Mouse (Mus musculus): ENCODE data around the gene Plppr3. TPM values are rescaled to one million over a fixed set of nuclear protein-coding genes. Genes with fewer than 3 reads are reported as not detected.

Gene Plppr3
- total RNA-seq, 1 experiment from 2014 or later = 0.93 TPM

GRCm38 (mm10) chr10:79900951-79901410 lies 26.5 kb upstream of the Plppr3 start:
- peak; percentile 59 for DNase-seq

GRCm38 (mm10) chr10:79897316-79898245 lies 23.1 kb upstream of the Plppr3 start:
- peak; percentile 35 for DNase-seq

GRCm38 (mm10) chr10:79896814-79897213 lies 22.4 kb upstream of the Plppr3 start:
- no peak for DNase-seq

DNA sequence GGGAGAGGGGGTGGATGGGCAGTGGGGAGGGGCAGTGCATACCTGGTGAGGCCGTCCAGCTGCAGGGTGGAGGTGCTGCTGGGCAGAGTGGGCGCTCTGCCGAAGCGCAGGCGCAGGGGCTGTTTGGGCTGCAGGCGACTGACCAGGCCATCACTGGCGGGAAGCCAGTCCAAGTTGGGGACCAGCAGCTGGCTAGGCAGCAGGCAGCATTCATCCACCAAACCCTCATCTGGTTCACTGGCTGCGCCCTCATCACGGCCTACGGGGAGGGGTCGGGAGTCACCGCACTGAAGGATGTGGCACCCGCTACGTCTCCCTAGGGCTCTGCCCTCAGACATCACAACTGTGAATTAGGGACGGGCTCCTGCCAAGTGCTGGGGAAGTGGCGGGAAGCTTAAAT lies 21.9 kb upstream of the Plppr3 start:
- peak; percentile 26 for DNase-seq

- DNase-seq = peak; percentile 90
These were observed 18.2 kb upstream of the Plppr3 start for GRCm38 (mm10) chr10:79892451-79893118.

DNA sequence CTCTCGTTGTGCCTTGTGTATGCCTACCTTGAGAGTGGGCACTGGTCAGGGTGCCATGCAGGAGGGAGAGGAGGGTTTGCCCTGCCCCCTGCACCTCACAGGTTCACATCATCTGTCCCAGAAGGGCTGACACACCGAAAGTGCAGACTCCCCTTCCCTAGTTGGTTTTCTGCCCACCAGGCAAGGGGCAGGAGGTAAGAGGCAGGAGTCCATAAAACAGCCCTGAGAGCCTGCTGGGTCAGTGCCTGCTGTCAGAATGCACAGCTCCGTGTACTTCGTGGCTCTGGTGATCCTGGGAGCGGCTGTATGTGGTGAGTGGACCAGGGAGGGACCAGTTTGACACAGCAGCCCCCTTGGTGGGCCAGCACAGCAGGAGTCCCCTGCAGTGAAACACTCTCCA lies 16.2 kb upstream of the Plppr3 start, which contains the start of gene Cfd:
Cfd (plus strand) TSS at position 184 of the 400 bp plus-strand sequence.
- peak; percentile 46 for DNase-seq

DNA sequence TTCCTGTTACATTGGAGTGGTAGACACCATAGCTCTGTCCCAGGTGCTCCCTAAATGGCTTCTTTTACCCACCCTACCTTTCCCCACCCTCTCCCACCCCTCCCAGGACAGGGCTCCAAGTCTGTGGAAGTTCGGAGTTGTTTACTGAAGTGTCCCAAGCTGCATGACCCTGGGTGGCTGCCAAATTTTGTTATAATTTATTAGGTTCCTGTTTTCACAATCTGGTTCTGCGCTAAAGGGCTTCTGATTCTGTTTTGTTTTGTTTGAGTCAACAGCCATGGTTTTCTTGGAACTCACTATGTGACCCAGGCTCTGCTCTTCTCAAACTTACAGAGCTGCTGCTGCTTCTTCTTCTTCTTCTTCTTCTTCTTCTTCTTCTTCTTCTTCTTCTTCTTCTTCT lies 15.0 kb upstream of the Plppr3 start:
- DNase-seq = peak; percentile 77

- DNase-seq = no peak
These were observed 12.2 kb upstream of the Plppr3 start for GRCm38 (mm10) chr10:79886611-79887010.

- no peak for DNase-seq
These were observed 11.6 kb upstream of the Plppr3 start, which contains the start of gene Elane for GRCm38 (mm10) chr10:79886054-79886453. Gene Elane, plus strand, starts transcription at chr10:79886247.

DNA sequence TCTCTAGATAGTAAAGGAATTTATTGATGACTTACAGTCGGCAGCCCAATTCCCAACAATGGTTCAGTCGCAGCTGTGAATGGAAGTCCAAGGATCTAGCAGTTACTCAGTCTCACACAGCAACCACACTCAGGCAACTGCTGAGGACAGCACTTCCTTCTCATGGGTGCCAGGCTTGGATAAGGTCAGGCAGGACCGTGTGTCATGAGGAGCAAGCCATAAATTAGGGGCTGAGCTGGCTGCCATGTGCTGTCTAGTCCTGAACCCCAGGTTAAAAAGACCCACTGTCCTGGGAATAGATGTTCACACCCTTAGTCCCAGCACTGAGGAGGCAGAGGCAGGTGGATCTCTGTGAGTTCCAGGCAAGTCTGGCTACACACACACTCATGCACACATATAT lies 10.5 kb upstream of the Plppr3 start:
- DNase-seq = peak; percentile 48

GRCm38 (mm10) chr10:79884446-79884845 lies 10.0 kb upstream of the Plppr3 start:
- peak; percentile 88 for DNase-seq

DNA sequence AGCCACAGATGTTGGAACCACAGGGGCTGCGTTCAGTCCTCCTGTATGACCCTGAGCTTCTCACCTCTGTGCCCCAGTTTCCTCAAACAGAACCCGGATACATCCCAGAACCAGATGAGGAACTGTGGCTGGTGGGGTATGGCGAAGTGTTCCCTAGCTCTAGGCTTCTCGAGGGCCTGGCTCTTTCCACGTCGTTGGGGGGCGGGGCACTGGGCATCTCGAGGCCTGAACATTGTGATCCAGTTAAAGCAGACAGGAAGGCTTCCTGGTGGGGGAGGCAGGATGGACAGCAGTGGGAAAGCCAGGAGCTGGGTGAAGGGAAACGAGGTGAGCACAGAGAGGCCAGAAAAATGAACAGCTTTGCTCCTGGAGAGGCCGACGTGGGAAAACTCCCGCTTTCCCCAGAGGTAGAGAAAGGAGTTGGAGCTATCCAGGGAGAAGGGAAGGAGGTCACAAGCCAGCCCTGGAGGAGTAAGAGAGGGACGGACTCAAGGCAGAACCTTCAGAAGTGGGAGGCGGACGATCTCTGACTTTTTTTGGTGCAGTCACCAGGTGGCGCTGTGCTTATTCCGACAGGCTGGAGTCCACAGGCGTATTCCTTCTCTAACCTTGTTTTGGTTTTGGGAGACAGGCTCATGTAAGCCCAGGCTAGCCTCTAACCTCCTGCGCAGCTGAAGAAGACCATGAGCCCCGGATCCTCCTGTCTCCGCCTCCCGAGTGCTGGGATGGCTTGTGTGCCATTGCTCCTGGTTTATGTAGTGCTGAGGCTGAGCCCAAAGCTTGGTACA lies 9.1 kb upstream of the Plppr3 start:
- DNase-seq = peak; percentile 89

DNA sequence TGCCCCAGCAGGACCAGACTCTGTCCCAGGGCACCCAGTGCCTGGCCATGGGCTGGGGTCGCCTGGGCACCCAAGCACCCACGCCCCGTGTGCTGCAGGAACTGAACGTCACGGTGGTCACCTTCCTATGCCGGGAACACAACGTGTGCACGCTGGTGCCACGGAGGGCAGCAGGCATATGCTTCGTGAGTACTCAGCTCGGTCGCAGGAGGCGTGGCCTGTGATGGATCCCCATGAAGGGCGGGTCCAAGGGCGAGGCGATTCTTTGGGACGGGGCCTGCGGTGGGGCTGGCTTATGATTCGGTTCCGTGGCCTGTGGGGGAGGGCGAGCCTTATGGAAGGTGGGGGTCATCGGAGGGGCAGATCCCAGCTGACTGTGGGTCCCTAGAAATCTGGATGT lies 7.5 kb upstream of the Plppr3 start:
- peak; percentile 59 for DNase-seq

- no peak for DNase-seq
These were observed 6.3 kb upstream of the Plppr3 start for GRCm38 (mm10) chr10:79880721-79881120.

GRCm38 (mm10) chr10:79879527-79879926 lies 5.1 kb upstream of the Plppr3 start:
- no peak for DNase-seq

DNA sequence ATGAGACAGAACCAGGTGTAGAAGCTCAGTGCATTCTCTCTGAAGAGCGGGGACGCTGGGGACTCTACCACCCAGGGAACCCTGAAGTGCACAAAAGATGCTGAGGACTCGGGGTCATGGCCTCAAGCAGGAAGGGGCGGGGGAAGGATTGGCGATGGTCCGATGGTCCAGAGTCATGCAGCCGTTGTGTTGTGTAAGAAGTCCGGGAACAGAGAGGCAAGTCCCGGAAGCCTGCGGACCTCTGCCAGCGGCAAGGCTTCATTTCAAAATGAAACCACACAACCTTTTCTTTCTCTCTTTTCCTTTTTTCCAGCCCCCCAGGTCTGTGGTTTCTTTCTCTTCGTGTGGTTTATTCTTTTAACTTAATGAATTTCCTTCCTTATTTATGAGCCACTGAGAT lies 3.3 kb upstream of the Plppr3 start:
- DNase-seq = peak; percentile 69

- DNase-seq = no peak
These were observed 2.7 kb upstream of the Plppr3 start for GRCm38 (mm10) chr10:79877174-79877573.

- no peak for DNase-seq
These were observed 632 bp downstream of the Plppr3 start for GRCm38 (mm10) chr10:79873715-79874289.

GRCm38 (mm10) chr10:79873313-79873712 lies 1.1 kb downstream of the Plppr3 start:
- no peak for DNase-seq

- no peak for DNase-seq
These were observed 1.6 kb downstream of the Plppr3 start for GRCm38 (mm10) chr10:79872862-79873261.

DNA sequence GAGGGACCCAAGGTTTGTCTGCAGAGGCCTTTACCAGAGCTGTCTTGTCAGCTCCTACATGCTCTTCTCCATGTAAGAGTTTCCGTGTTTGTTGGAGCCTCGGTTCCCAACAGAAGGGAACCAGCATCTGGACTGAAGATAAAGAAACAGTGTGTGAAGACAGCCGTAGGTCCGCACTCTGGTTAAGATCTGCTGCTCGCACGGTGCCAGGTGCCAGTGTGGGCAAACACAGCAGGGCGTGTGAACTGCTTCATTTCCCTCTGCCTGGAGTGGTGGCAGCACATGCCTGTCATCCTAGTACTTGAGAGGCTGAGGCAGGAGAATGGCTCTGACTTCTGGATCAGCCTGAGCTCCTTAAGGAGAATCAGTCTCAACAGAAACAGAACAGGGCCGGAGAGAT lies 2.6 kb downstream of the Plppr3 start:
- no peak for DNase-seq

GRCm38 (mm10) chr10:79866601-79867000 lies 7.8 kb downstream of the Plppr3 start:
- DNase-seq = no peak

Measured in adrenal gland, postnatal 14 days (tissue).